Mouse (Mus musculus): ENCODE measurements around the gene Palld.

DNA sequence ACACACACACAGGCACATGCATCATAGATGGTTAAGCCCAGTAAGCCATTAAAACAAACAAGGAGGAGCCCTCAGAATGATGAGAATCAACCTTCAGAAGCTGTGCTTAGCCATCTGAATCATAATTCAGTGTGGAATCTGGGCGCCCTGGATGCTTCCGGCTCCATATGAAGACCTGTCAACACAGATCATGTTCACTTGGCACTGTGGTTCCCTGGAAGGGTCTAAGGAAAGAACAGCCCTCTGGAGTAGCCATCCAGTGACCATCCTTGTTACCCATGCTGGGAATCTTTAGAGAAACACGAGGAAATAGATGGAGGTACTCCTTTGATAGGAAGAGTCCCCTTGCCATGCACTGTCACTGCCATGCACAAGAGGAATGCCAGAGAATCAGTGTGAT lies 197.0 kb downstream of the Palld start:
- TF ChIP-seq ZC3H11A (IDR thresholded peaks at IDR 0.05; ENCODE audit: low read depth, low read length) (no peak), POLR2A (IDR thresholded peaks at IDR 0.05; ENCODE audit: low read depth, low read length) (no peak), EP300 (IDR thresholded peaks at IDR 0.05; ENCODE audit: low read length) (no peak), CTCF (conservative IDR thresholded peaks at IDR 0.05 in 1 of 2, IDR thresholded peaks at IDR 0.05 in 1 of 2; ENCODE audit: low read depth in 2 of 2, low read length in 2 of 2) (no peak), SIN3A (IDR thresholded peaks at IDR 0.05; ENCODE audit: low read length) (no peak), USF1 (IDR thresholded peaks at IDR 0.05; ENCODE audit: low read depth, low read length) (no peak), ZNF384 (IDR thresholded peaks at IDR 0.05; ENCODE audit: low read depth, low read length) (no peak)
